Mouse (Mus musculus) gastrocnemius, postnatal 36 days (tissue): Measurements from ENCODE around the gene Ankfy1. TPM values are rescaled to one million over a fixed set of nuclear protein-coding genes. Genes with fewer than 3 reads are reported as not detected.

Experiments
- microRNA-seq, 2 experiments: library from miRNA; unstranded; fragments of <30 nt; microRNA quantifications; one replicate each; pipeline ENCODE4 v1.2.0; 2021
- total RNA-seq, 2 experiments: library from RNA; stranded (reverse); gene quantifications; 2 replicates each; pipeline ENCODE4 v1.2.3; 2021

The Ankfy1 gene
- total RNA-seq, 2 experiments from 2014 or later: 7.3 to 8.1 TPM

Small RNAs within 50 kb of the gene (microRNA-seq; reads per million reads assigned to microRNA genes)
- 0 reads per million in 2 experiments for gene Gm25678

Other genes starting within 250 kb of the Ankfy1 start
- 10 to 100 TPM; 48.6 to 58.9 TPM for gene Mybbp1a, start 248.7 kb upstream of the Ankfy1 start, total RNA-seq
- 10 to 100 TPM; 21.3 to 25.1 TPM for gene Spns2, start 200.1 kb upstream of the Ankfy1 start, total RNA-seq
- gene Spns3, start 139.5 kb upstream of the Ankfy1 start, total RNA-seq: under 1 TPM; 0.10 to 0.12 TPM
- gene Ube2g1, start 82.7 kb upstream of the Ankfy1 start, total RNA-seq: 10 to 100 TPM; 81.2 to 85.0 TPM
- gene Cyb5d2, start 106.1 kb downstream of the Ankfy1 start, total RNA-seq: 10 to 100 TPM; 15.4 to 16.1 TPM
- gene Zzef1, start 106.2 kb downstream of the Ankfy1 start, total RNA-seq: 10 to 100 TPM; 11.8 to 12.1 TPM